Mouse (Mus musculus) gastrocnemius, postnatal 14 days (tissue): ENCODE data around the gene Jmjd7. TPM values are rescaled to one million over a fixed set of nuclear protein-coding genes. Genes with fewer than 3 reads are reported as not detected.

ENCODE experiments used
- DNase-seq: peaks from one replicate; pipeline ENCODE4 v3.0.0; 2021; ENCODE audit warnings: mixed read lengths
- intact Hi-C: fragments of 180-260 bp; cut with DNase I; formaldehyde crosslinking; loops from one replicate; pipeline ENCODE4 v1.15.1; 2025; ENCODE audit warnings: low total_unique reads
- total RNA-seq, 2 experiments: library from RNA; stranded (reverse); gene quantifications; 2 replicates each; pipeline ENCODE4 v1.2.3; 2021

Gene Jmjd7
- total RNA-seq, 2 experiments from 2014 or later = 3.0 to 4.7 TPM

DNA sequence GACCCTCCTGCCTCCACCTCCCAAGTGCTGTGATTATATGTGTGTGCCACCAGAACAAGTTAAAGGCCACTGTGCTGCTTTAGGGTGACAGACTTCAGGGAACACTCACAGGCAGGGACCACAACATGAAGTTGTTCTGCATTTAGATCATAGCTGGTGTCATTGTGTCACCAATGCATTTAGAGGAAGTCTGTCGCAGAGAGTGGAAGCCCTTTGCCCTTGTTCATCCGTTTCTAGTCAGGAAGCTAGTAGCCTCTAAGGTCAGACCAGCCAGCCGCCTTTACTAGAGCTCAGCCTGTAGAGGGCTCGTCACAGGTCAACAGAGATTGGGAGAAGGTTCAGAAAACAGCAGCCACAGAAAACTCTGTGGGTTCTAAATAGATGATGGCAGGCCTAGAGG is 18.6 kb upstream of the Jmjd7 start:
- intact Hi-C loops = no loop called here
- DNase-seq = no peak

DNA sequence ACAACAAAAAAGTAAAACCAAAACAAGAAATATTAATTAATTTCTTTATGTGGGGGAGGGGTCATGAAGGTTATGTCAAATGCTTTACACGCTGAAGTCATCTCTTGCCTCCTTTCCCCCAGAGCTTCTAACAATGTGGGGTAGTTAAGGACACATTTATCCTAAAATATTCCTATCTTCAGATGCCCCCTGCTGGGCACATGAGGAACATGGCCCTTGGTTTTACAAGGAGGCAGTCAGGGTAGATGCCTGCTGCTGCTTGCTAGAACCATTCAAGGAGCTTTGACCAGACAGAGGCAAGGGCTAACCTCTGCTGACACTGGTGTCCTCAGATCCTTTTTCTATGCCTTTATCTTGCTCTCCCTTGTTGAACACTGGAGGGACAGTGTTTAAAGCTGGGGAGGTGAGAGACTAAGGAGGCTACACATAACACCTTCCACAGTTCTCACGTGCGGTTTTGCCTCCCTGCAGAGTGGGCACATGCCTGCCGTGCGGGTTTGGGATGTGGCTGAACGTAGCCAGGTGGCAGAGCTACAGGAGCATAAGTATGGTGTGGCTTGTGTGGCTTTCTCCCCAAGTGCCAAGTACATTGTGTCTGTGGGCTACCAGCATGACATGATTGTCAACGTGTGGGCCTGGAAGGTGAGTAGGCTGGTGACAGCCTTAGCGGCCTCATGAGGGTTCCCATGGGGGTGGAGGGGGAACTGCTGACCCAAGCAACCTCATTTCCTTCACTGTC is 15.7 kb upstream of the Jmjd7 start:
- intact Hi-C loops = loop anchor here (2.0 kb wide), 1 partner anchor 41 kb away; no protein-coding TSS in a partner anchor
- DNase-seq = peak; percentile 38

DNA sequence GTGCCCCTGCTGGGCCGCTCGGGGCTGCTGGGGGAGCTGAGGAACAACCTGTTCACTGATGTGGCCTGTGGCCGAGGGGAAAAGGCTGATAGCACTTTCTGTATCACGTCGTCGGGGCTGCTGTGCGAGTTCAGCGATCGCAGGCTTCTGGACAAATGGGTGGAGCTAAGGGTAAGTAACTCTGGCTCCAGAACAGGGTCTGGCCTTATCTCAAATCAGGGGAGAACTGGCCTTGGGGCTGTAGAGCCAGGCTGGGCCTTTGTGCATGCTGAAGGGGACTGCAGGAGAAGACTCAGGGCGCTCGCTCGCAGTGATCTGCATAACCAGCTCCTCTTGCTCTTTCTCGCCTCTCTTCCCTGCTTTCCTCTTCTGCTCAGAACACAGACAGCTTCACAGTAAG is 14.4 kb upstream of the Jmjd7 start:
- no peak for DNase-seq
- intact Hi-C loops = no loop called here

DNA sequence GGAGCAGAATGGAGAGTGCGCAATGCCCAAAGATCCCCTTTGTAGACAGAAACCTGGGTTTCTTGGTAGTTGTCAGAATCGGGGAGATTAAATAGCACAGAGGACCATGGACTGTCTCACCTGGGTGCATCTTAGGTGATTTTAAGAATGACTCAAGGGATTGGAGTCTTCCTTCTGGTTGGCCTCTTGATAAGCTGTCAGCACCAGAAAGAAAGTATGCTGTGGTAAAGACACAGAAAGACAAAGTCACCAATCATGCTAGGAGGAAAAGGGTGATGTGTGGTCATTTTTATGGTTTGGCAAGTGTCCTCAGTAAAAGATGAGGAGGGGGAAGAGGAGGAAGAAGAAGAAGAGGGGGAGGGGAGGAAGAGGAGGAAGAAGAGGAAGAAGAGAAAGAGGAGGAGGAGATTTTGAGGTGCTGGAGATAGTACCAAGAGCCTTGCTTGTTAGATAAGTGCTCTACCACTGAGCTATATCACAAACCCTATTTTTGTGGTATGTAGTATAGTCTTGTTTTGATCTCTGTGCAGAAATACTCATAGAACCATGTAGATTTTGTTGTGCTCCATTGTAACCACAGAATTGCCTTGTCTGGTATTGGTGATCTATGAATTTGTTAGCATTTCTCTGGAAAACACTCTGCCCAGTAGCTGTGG is 13.3 kb upstream of the Jmjd7 start:
- intact Hi-C loops = no loop called here
- no peak for DNase-seq

DNA sequence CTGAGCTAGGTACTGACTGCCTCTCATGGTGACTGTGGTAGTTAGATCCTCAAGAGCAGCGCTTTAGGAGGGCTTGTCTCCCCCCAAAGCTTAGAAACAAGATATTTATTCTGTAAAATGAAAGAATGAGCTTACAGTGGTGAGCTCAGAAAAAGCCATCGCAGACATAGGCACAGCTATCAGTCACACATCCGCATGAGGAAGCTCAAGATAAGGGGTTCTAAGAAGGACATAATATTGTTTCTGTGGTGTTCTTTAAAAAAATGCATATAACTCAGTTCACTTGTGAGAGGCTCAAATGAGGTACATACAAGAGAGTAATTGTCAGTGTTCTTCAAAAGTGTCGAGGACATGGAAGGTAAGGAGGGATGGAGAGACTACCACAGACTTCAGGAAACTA is 11.4 kb upstream of the Jmjd7 start:
- no peak for DNase-seq
- intact Hi-C loops = no loop called here

DNA sequence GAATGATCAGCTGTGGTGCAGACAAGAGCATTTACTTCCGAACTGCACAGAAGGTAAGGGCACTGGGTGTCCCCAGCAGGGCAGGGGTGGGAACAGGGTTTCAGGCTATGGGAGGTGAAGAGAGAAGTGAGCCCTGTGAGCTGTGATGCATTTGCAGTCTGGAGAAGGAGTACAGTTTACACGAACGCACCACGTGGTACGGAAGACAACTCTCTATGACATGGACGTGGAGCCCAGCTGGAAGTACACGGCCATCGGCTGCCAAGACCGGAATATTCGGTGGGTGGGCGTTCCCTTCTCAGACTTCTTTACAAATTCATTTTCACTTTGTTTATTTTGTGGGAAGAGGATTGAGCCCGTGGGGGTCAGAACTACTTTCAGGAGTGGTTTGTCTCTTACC is 9.7 kb upstream of the Jmjd7 start:
- intact Hi-C loops = no loop called here
- no peak for DNase-seq

DNA sequence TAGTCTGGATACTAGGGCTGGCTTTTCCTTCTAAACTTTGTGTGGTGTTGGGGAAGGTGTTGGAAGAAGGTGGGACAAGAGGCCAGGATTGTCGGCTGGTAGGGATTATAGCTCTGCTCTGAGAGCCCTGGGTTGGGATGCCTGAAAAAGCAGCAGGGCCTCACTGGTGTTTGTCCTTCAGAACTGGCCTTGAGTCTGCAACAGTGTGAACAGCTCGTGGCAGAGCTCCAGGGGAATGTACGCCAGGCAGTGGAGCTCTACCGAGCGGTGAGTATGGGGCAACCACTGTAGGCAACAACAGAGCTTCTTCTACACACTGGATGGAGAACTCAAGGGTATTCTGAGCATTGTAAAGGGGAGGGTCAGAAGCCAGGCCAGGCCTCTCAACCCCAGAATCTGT is 2.9 kb upstream of the Jmjd7 start:
- no peak for DNase-seq

DNA sequence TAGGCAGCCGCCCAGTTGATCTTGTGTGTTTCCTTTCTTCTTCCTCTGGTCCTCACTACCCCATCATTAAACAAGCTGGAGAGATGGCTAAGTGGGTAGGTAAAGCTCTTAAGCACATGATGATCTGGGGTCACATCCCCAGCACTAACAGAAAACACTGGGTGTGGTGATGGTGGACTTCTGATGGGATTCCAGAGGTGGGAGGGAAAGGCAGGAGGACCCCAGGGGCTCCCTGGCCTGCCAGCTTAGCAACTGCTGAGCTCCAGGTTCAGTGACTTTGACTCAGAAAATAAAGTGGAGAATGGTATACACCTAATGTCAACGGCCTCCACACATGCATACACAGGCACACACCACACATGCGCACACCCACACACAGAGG is 658 bp downstream of the Jmjd7 start:
- DNase-seq = no peak
- intact Hi-C loops = no loop called here

More for the DNA sequence above, 2.9 kb upstream of the Jmjd7 start:
- intact Hi-C loops = no loop called here

DNA sequence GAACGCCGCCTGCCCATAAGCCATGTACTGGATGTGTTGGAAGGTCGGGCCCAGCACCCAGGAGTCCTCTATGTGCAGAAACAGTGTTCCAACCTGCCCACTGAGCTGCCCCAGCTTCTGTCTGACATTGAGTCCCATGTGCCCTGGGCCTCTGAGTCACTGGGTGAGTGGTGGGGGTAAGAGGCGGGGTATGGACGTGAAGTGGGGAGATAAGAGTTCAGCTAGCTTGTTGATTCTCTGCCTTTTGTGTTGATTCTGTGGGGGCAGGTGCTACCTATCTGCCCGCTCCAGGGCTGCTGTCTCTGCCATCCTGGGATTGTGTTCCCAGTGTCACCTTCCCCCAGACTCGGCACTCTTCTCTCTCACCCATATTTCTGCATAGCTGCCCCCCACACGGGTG is 3.1 kb downstream of the Jmjd7 start:
- DNase-seq = no peak
- intact Hi-C loops = no loop called here

DNA sequence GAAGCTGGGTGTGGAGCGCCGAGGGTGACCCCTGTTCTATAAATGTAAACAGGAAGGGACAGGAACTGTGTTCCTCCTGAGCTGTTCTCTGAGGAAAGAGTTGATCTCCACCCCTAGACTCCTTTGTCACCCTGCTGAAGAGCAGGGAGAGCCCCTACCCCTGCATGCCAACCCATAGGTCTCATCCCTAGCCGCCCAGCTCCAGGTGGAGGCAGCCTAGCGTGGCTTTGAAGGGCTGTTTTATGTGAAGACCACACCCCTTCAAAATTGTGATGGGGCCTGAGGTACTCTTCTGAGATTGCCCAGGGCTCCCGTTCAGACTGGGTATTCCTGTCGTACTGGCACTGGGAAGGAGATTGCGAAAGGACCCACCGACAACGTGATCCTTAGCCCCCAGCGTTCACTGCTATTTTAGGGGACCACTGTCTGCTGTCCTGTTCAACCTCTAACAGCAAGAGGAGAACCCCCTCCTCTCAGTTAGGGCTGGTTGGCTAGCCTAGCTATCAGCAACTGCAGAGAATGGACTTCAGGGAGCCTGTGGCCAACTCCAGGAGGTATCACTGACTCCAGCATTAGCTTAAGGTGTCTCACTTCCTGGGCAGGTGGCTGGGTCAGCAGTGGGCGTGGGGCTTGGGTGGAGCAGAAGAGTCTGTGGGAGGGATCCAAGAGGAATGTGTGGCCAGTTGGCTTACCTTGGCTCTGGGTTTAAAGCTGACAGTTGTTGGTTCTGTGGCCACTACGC is 5.6 kb downstream of the Jmjd7 start, which contains the start of gene Pla2g4b:
Gene Pla2g4b, plus strand, starts transcription at position 692 of the 742 bp plus-strand sequence.
- intact Hi-C loops = no loop called here
- no peak for DNase-seq

DNA sequence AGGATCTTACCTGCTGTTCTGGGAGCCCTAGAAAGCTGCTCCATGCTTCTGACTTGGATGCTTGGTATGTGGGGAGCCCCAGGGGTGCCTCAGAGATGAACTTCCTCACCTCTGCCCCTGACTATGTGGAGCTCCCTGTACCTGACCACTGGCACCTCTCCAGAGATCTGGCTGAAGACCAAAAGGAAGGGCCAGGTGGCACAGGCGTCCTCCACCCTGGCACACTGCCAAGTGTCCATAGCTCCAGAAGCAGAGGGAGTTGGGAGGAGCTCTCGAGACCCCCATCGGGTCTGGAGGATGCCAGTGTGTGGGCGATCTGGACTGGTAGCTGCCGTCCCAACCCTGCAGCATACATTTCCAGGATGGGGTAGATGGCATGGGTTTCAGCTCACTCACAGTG is 6.4 kb downstream of the Jmjd7 start:
- intact Hi-C loops = no loop called here
- no peak for DNase-seq

DNA sequence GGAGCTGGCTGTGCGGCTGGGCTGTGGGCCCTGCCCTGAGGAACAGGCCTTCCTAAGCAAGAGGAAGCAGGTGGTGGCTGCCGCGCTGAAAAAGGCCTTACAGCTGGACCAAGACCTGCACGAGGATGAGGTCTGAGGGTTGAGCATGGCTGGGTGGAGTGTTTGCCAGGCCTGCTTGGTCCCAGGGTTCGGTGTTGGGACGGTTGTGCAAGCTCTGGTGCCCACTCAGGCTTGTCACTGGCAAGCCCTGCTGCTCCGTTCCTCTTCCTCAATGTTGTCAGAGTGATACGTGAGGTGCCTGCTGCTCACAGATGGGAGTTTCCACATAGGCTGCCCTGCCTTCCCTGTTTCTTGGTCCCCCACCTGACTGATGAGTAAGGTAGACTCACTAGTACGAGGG is 10.5 kb downstream of the Jmjd7 start:
- no peak for DNase-seq
- intact Hi-C loops = no loop called here

DNA sequence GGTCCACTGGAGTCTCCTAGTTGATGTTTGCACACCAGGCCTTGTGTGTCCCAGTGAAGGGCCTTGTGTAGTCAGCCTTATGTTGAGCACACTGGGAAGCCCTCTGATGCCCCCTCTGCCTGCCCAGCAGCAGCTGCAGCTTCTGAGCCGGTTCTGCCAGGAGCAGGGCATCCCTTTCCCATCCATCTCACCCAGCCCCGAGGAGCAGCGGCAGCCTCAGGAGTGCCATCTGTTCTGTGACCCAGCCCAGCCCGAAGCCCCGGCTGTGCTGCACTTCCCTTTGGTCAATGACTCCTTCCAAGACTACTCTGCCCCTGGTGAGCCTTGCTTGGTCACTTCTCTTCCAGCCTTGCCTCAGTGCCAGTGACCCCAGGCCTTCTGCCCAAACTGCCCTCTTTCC is 13.7 kb downstream of the Jmjd7 start:
- intact Hi-C loops = no loop called here

DNA sequence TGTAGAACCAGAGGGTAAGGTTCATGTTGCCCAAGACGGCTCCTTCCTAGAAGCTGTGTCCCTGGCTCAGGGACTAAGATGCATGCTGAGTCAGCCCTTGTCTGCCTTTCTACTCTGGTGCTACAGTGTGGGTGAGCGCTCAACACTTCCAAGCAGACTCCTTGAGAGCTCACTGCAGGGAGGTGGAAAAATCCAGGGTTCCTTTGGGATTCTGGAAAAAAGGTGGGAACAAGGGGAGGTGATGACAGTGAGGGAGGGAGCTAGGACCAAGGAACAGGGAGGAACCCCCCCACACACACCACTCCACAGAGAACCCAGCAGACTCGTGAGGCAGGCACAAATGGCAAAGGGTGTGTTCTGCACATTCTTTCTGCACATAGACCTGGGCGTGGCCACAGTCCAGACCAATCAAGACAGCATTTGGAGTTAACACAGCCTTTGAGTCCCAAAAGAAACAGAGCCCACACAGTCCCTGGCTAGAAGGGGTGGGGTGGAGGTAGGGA is 16.9 kb downstream of the Jmjd7 start:
- intact Hi-C loops = no loop called here

More for the DNA sequence above, 13.7 kb downstream of the Jmjd7 start:
- no peak for DNase-seq

DNA sequence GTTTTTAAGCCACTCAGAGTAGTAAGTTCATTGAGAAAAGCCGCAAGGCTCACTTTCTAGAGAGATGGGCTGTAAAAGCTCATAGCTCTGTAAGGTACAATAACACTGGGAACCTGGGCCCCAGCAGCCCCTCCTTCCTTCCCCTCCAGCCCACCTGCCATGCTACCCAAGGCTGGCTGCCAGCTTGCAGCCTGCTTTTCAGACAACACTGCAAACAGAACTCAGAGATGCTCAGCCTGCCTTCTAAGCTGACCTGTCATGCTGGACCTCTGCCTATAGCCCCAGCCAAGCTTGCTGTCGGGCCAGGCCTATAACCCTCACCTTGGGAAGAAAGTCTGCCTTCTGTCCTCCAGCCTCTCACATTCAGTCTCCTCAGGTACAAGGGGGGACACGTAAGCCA is 17.4 kb downstream of the Jmjd7 start:
- intact Hi-C loops = loop anchor here (5.0 kb wide), 1 partner anchor 38 kb away; no protein-coding TSS in a partner anchor
- DNase-seq = no peak

More for the DNA sequence above, 16.9 kb downstream of the Jmjd7 start:
- DNase-seq = no peak

DNA sequence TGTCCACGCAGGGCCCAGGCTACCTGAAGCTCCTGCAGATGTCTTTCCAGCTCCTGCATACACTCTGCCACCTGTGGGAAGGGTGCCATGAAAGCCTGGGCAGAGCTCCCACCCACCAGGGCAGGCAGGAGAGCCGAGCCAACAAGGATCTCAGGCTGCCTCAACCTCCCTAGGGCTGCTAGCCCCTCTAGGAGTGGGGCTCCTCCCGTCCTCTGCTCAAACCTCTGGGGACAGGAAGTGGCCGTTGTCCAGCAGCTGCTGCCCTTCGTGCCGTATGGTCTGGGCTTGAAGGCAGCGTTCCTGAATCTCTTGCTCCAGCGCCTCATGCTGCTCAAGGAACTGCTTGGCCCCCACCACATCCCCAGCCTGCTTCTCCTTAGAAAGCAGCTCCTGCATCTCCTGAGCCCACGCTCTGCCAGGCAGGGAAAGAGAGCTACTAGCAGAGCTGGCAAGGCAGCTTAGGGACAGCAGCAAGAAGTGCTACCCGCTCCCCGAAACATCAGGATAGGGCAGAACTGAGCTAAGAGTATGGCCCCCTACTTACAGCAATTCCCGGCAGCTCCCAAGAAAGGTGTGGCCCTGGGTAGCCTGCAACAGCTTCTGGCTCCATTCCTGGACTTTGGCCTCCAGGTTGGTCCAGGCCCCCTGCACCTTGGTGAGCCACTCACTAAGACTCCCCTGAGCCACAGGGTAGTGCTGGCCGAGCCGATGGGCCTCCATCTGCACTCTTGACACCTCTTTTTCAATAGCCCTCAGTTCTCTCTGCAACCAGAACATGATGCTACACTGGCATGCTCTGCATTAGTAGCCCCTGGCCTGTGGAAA is 19.4 kb downstream of the Jmjd7 start:
- intact Hi-C loops = loop anchor here (5.0 kb wide), 1 partner anchor 36 kb away; no protein-coding TSS in a partner anchor

DNA sequence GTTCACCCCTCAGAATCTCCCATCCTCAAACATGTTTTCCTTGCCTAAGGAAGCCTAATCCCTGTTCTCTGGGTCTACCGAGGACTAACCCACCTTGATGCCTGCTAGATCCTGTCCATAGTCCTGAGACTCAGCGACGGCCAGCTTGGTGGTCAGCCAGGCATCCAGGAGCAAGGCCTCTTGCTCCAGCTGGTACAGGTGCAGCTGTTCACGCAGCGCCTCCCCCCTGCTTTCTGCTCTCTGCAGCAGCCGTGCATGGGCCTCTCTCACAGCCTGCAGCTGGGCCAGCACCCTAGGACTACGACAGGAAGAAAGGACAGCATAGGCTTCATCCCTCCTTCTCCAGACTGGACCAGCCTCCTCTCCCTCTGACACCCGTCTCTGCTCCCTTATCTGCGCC is 20.9 kb downstream of the Jmjd7 start:
- DNase-seq = no peak
- intact Hi-C loops = loop anchor here (2.0 to 5.0 kb wide), 2 partner anchors 23 to 34 kb away; no protein-coding TSS in a partner anchor

More for the DNA sequence above, 19.4 kb downstream of the Jmjd7 start:
- DNase-seq = no peak

DNA sequence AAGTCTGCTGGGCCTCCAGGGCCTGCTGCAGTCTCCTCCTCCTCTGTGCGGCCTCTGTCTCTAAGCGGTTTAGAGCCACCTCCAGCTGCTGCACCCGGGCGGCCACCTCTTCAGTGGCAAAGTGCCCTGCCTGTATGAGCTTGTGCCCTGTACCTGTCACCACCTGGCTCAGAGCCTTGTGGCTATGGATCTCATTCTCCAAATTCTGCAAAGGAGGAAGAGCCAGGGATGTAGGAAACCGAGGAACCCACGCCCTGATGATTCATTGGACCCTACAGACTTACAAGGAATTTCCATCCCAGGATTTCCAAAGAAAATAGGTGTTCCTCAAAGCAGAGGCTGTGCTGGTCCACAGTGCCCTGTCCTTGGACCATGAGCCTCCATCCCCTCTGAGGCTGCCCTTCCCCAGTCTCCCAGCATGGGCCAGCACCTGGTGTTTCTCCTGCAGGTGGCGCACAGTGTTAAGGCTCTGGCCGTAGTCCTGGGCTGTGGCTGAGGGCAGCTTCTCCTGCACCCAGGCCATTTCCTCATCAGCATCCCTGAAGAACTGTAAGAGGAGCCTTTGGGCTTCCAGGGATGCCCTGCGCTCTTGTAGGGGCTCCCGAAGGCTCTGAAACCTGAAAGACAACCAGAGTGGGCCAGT is 22.5 kb downstream of the Jmjd7 start:
- intact Hi-C loops = loop anchor here (2.0 to 5.0 kb wide), 2 partner anchors 21 to 33 kb away; no protein-coding TSS in a partner anchor
- DNase-seq = peak; percentile 54

DNA sequence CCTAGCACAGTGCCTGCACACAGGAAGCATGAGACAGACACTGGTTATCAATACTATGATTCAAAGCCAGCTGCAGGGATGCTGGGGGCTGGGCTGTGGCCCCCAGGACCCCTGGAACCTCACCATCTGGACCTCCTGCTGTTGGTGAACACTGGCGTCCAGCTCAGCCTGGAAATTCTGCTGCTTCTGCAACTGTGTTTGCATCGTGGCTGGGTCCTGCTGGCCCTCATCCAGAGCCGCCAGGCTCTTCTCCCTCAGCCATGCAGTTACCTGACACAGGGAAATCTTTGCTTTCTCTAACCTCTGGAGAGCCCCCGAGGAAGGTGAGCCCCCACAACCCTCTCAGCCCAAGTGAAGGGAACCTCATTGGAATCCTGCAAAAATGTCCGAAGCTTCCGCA is 24.1 kb downstream of the Jmjd7 start:
- intact Hi-C loops = no loop called here
- no peak for DNase-seq
